Mouse (Mus musculus) stomach, embryonic 14.5 days (tissue): Measurements from ENCODE around the gene D630045J12Rik. TPM values are rescaled to one million over a fixed set of nuclear protein-coding genes. Genes with fewer than 3 reads are reported as not detected.

Experiments used
- ATAC-seq: fragments of 200-750 bp; cut with Nextera tagmentation; 2 replicates; pipeline ENCODE4 v1.8.0; 2017; ENCODE audit warnings: low read depth, moderate TSS enrichment; ENCODE audit not compliant: insufficient number of reproducible peaks, insufficient read depth, low FRiP score
- H3K27ac ChIP-seq: fragments of 300-500 bp; sonication (generic); 2 replicates; pipeline ENCODE4 v1.5.1; 2014; ENCODE audit warnings: mild to moderate bottlenecking, low read length, moderate library complexity, mixed read lengths
- H3K27me3 ChIP-seq: fragments of 300-500 bp; sonication (generic); 2 replicates; pipeline ENCODE4 v1.6.1; 2014; ENCODE audit warnings: low read length, control low read depth, mixed read lengths; ENCODE audit not compliant: control insufficient read depth, insufficient read depth
- H3K36me3 ChIP-seq: fragments of 300-500 bp; sonication (generic); 2 replicates; pipeline ENCODE4 v1.6.1; 2014; ENCODE audit warnings: mild to moderate bottlenecking, control low read depth, low read length, moderate library complexity, mixed read lengths; ENCODE audit not compliant: control insufficient read depth, insufficient read depth
- H3K4me1 ChIP-seq: fragments of 300-500 bp; sonication (generic); 2 replicates; pipeline ENCODE4 v1.6.1; 2014; ENCODE audit warnings: low read length, control low read depth, mixed read lengths; ENCODE audit not compliant: control insufficient read depth, insufficient read depth
- H3K4me2 ChIP-seq: fragments of 300-500 bp; sonication (generic); replicated peaks from 2 replicates; pipeline ENCODE4 v1.6.1; 2014; ENCODE audit warnings: low read depth, low read length, control low read depth
- H3K4me3 ChIP-seq: fragments of 300-500 bp; sonication (generic); 2 replicates; pipeline ENCODE4 v1.5.1; 2014; ENCODE audit warnings: low read depth, low read length, control low read depth
- H3K9ac ChIP-seq: fragments of 300-500 bp; sonication (generic); replicated peaks from 2 replicates; pipeline ENCODE4 v1.6.1; 2014; ENCODE audit warnings: low read depth, mild to moderate bottlenecking, control low read depth, low read length, moderate library complexity, mixed read lengths
- H3K9me3 ChIP-seq: fragments of 300-500 bp; sonication (generic); 2 replicates; pipeline ENCODE4 v1.6.1; 2016; ENCODE audit warnings: low read depth, low read length, control low read depth; ENCODE audit not compliant: control insufficient read depth
- WGBS: fragments of 180-500 bp; shearing (Covaris S2); extraction: QIAGEN DNeasy Blood & Tissue Kit; methylation state at CpG from one replicate; pipeline ENCODE4 v1.1.7; 2014; 5-methylcytosine and 5-hydroxymethylcytosine counted together
- polyA plus RNA-seq: library from polyadenylated mRNA; unstranded; fragments of >200 nt; fragmentation: Nextera tagmentation; extraction: Ambion mirVana; gene quantifications from 2 replicates; pipeline ENCODE4 v1.2.1, GENCODE M21; 2014

Gene D630045J12Rik
- polyA plus RNA-seq, 1 experiment from 2014 or later, result 8.1 TPM

DNA sequence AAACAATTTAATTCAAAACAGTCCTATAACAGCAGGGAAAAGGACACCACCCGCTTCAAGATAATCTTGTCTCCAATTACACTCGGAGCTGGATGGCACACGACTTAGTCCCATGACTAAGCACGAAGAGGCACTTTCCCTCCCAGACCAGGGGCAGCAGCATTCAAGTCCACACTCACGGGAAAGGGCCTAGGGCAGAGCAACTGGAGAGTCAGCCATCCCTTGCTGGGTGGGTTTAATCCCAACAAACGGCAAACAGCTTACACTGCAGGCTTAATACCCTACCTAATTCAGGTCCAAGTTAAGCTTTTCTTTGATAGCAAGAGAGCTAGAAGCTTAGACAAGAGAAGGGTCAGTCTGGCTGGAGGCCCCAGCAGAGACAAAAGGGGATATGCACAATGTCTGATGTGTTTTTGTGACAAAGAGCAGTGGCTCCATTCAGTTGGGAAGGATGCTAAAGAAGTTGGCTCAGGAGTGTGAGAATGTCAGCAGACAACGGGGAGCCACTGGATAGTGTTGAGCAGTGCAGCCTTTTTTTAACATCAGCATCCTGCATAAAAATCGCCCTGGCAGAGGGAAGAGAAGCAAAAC, 46.8 kb downstream of the D630045J12Rik start:
- no peak overlapping the region for H3K27ac ChIP-seq
- peaks cover 3% of the 10 kb centered on the region; the same call in 1 of the 2 replicates for H3K4me1 ChIP-seq
- no peak for ATAC-seq
- no peaks in the 10 kb centered on the region for H3K9me3 ChIP-seq
- H3K9ac ChIP-seq, result no peak overlapping the region
- H3K36me3 ChIP-seq, result no peaks in the 10 kb centered on the region
- 21% methylated on average over 8 of the region's 8 CpGs for WGBS
- H3K27me3 ChIP-seq, result no peaks in the 10 kb centered on the region
- no peak overlapping the region for H3K4me2 ChIP-seq
- H3K4me3 ChIP-seq, result no peak overlapping the region

DNA sequence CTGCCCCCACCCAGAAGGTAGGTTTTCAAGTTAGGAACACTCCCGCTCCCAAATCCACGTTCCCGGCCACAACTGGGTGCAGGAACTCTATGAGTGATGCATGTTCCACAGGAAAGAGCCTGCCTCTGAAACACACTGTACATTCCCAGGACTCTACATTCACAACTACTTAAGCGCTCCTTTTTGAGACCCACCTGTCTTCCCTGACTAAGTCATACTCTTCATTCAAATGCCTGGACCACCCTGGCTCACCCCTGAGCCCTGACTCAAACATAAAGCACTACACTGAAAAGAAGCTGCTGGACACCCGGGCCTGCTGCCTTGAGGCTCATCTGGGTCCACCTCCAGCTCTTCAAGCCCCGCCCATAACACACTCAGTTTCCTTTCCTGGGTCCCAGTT, 48.4 kb downstream of the D630045J12Rik start:
- Histone ChIP-seq H3K27ac (no peak overlapping the region), H3K36me3 (no peaks in the 10 kb centered on the region), H3K27me3 (no peaks in the 10 kb centered on the region), H3K4me2 (no peak overlapping the region), H3K4me1 (peaks cover 3% of the 10 kb centered on the region; the same call in 1 of the 2 replicates), H3K9me3 (no peaks in the 10 kb centered on the region), H3K4me3 (no peak overlapping the region), H3K9ac (no peak overlapping the region)
- WGBS, result 73% methylated on average over 6 of the region's 6 CpGs
- no peak for ATAC-seq

DNA sequence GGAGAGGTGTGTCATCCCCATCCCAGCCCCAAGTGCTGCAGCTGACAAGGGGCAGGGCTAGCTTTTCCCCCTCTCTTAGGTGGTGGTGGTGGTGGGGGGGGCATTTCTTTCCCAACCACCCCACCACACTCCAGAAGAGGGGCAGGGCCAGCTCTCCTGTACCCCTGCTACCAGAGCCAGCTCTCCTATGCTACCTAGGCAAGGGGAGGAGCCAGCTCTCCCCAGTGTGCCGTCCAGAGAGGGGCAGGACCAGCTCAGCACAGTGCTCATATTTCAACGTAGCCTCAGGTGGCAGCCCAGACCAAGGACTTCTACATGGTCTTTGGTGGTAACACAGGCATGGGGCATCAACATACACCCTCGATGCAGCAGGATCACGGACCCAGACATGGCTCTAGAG, 50.0 kb downstream of the D630045J12Rik start:
- Histone ChIP-seq H3K27ac (no peak overlapping the region), H3K36me3 (no peaks in the 10 kb centered on the region), H3K4me1 (peaks cover 3% of the 10 kb centered on the region; the same call in 1 of the 2 replicates), H3K4me3 (no peak overlapping the region), H3K27me3 (no peaks in the 10 kb centered on the region), H3K9me3 (no peaks in the 10 kb centered on the region), H3K4me2 (no peak overlapping the region), H3K9ac (no peak overlapping the region)
- ATAC-seq, result no peak
- WGBS, result 55% methylated on average over 4 of the region's 4 CpGs

DNA sequence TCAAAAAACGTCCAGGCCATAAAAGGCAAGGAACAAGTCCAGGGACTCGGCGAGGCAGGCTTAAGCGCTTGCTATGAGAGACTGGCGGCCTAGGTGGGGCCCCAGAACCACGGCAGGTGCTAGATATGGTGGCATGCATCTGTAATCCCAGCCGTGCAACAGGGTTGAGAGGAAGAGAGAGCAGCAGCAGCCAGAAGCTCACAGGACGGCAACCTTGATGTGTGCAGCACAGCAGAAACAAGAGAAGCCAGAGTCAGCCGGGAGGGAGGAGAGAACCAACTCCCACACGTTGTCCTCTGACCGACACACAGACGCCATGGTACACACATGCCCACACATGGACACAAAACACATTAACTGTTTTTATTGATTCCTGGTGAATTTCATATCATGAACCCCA, 51.0 kb downstream of the D630045J12Rik start:
- H3K9ac ChIP-seq, result no peak overlapping the region
- H3K27me3 ChIP-seq, result no peaks in the 10 kb centered on the region
- no peak for ATAC-seq
- peaks cover 3% of the 10 kb centered on the region; the same call in 1 of the 2 replicates for H3K4me1 ChIP-seq
- H3K4me2 ChIP-seq, result no peak overlapping the region
- no peaks in the 10 kb centered on the region for H3K36me3 ChIP-seq
- H3K27ac ChIP-seq, result no peak overlapping the region
- WGBS, result 70% methylated on average over 12 of the region's 12 CpGs
- no peaks in the 10 kb centered on the region for H3K9me3 ChIP-seq
- H3K4me3 ChIP-seq, result no peak overlapping the region

DNA sequence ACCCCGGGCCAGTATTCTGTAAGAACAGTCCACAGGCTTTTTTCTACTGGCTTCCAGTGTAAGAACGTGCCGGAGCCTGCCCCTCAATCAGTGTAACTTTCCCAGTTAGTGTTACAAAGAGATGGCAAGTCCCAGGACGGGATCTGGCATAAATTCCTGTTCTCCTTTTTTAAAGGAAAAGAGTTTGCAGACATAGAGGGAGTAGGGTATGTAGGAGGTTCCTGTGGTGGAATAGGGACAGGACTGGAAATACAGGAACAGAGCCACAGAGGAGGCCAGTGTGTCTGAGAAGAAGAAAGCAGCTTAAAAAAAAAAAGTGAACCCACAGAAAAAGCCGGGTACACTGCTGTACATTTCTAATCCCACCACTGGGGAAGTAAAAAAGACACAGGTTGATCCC, 52.3 kb downstream of the D630045J12Rik start:
- no peak for ATAC-seq
- Histone ChIP-seq H3K9ac (no peak overlapping the region), H3K27ac (no peak overlapping the region; the same call in 1 of the 2 replicates), H3K36me3 (no peaks in the 10 kb centered on the region), H3K4me1 (no peaks in the 10 kb centered on the region; the same call in 1 of the 2 replicates), H3K9me3 (no peaks in the 10 kb centered on the region), H3K4me3 (no peak overlapping the region), H3K4me2 (no peak overlapping the region), H3K27me3 (no peaks in the 10 kb centered on the region)
- 63% methylated on average over 5 of the region's 5 CpGs for WGBS

DNA sequence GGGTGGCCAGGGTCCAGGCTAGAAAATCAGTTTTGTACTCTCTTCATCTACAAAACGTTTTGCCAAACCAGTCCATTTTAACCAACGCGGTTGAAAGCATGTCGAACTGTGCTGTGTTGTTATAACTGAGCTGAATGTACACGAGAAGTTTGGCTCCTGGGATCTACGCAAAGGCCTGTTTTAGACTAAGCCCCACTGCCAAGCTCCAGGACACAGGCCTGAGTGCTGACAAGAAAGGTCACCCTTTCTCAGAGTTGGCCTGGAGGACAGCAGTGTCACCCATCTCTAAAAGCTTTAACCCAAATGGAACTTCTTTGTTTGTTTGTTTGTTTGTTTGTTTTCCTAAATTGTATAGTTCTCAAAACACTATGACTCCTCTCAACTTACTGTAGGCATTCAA, 54.2 kb downstream of the D630045J12Rik start:
- Histone ChIP-seq H3K4me1 (no peaks in the 10 kb centered on the region), H3K27ac (no peak overlapping the region), H3K9ac (no peak overlapping the region), H3K27me3 (no peaks in the 10 kb centered on the region), H3K4me3 (no peak overlapping the region), H3K9me3 (no peaks in the 10 kb centered on the region), H3K36me3 (peaks cover 10% of the 10 kb centered on the region), H3K4me2 (no peak overlapping the region)
- 85% methylated on average over 6 of the region's 6 CpGs for WGBS
- no peak for ATAC-seq

DNA sequence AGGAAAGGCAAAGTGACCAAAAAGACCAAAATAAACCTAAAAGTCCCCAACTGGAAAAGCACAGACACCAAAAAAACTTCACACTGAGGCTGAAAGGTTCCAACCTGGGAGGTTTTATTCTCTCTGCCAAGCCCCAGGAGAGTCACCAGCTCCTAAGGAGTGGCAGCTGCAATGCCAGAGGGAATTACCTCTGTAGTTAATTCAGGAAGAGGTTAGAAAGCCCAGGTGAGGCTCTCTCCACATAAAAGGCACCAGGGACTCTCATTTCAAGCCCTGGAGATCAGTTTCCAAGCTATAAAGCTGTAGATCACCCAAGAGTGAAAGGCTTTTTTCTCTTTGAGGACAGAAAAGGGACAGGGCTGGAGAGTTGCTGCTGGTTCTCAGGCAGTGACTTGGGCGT, 55.1 kb downstream of the D630045J12Rik start:
- no peak overlapping the region for H3K27ac ChIP-seq

DNA sequence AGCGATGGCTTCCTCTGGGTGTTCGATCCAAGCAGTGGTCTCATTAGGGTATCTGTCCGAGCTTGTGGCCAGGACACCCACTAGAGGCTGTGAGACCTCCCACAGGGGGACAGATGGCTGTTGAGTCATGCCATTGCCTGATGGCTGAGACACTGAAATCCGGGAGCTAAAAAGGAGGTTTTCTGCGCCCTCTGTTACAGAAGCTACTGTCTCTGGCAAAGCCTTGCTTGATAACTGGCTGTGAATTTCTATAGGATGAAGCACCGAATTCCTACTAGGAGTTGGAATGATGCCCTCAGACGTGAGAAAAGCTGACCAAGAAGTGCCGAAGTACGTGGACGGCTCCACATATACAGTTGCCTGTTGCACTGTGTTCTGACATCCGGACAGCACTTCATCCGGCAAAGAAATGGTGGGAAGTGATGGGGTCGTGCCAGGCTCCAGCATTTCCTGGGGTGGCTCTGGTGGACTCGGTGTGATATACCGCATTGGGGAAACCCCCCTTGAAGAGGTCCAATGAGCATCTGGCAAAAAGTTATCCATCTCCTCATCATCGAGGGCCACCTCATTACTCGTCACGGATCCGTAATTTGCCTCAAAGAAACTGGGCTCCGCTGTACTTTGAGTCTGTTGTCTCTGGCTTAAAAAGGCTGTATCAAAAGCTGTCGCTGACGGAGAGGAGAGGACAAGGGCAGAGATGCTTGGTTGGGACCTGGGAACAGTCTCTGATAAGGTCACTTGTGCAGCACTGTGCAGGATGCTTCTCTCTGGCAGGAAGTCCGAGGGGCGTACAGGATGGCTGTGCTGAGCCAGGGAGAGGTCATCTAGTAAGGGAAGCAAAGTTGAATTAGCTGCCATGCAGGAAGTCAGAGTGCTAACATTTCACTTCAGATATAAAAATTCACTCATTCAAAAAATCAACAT, 57.3 kb downstream of the D630045J12Rik start:
- Histone ChIP-seq H3K4me3 (no peak overlapping the region), H3K27ac (no peak overlapping the region), H3K4me2 (no peak overlapping the region), H3K36me3 (peaks cover 10% of the 10 kb centered on the region), H3K4me1 (no peaks in the 10 kb centered on the region), H3K9ac (no peak overlapping the region), H3K9me3 (no peaks in the 10 kb centered on the region), H3K27me3 (no peaks in the 10 kb centered on the region)
- WGBS, result 88% methylated on average over 24 of the region's 24 CpGs
- ATAC-seq, result no peak

More for the DNA sequence above, 55.1 kb downstream of the D630045J12Rik start:
- Histone ChIP-seq H3K9me3 (no peaks in the 10 kb centered on the region), H3K36me3 (peaks cover 10% of the 10 kb centered on the region), H3K27me3 (no peaks in the 10 kb centered on the region), H3K9ac (no peak overlapping the region), H3K4me2 (no peak overlapping the region), H3K4me1 (no peaks in the 10 kb centered on the region), H3K4me3 (no peak overlapping the region)
- no peak for ATAC-seq
- 81% methylated on average over 1 of the region's 1 CpGs for WGBS
